Mouse (Mus musculus): ENCODE measurements at regions not wholly inside any gene's neighbourhood (a gene's known extent, or its start where the extent isn't known, plus 50 kb on each side); places are given as distances from the start of the nearest gene placed in this dataset.

- ATAC-seq (ENCODE audit: insufficient read depth, low read depth) (no peak), DNase-seq (ENCODE audit: low spot score) (no peak)
- Histone ChIP-seq H3K9ac (replicated peaks; ENCODE audit: low read depth, low read length) (no peak overlapping the region), H3K4me2 (ENCODE audit: low read depth, low read length) (no peak overlapping the region), H3K4me3 (ENCODE audit: low read depth, low read length) (no peak overlapping the region), H3K27ac (ENCODE audit: low read depth) (no peak overlapping the region), H3K4me1 (ENCODE audit: control insufficient read depth, insufficient read depth) (no peaks in the 10 kb centered on the region), H3K9me3 (replicated peaks; ENCODE audit: control insufficient read depth, low read length) (no peaks in the 10 kb centered on the region), H3K27me3 (ENCODE audit: control insufficient read depth, insufficient read depth, low read length) (no peaks in the 10 kb centered on the region), H3K36me3 (replicated peaks; ENCODE audit: control insufficient read depth, insufficient read depth, low read length) (no peaks in the 10 kb centered on the region)
- WGBS: 65% methylated on average over 8 of the region's 8 CpGs
- TF ChIP-seq CTCF (IDR thresholded peaks at IDR 0.05; ENCODE audit: low read depth) (no peak), EP300 (IDR thresholded peaks at IDR 0.05; ENCODE audit: low read depth) (no peak)
These were observed 533.1 kb downstream of the Shisa9 start for GRCm38 (mm10) chr16:12516834-12517685.

DNA sequence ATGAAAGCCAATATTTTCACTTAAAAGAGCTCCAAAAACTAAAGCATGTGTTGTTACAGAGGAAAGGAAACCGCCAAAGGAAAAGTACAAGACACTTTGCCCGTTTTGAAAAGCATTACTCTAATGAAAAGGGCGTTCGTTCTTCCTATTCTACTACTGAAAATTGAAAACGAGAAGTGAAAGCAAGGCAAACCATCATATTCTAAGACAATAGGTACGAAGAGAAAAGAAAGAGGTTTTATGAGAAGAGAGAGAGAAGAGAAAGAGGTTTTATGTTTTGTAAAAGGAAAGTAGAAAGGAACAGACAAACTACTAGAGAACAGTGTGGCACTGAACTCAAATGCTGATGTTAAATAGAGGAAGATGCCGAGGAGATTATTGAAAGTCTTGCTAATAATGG lies 534.4 kb downstream of the Shisa9 start:
- Histone ChIP-seq H3K4me2 (ENCODE audit: low read depth, low read length) (no peak overlapping the region), H3K36me3 (replicated peaks; ENCODE audit: control insufficient read depth, insufficient read depth, low read length) (no peaks in the 10 kb centered on the region), H3K27me3 (ENCODE audit: control insufficient read depth, insufficient read depth, low read length) (no peaks in the 10 kb centered on the region), H3K4me1 (ENCODE audit: control insufficient read depth, insufficient read depth) (no peaks in the 10 kb centered on the region), H3K9ac (replicated peaks; ENCODE audit: low read depth, low read length) (no peak overlapping the region), H3K9me3 (replicated peaks; ENCODE audit: control insufficient read depth, low read length) (no peaks in the 10 kb centered on the region), H3K4me3 (ENCODE audit: low read depth, low read length) (no peak overlapping the region), H3K27ac (ENCODE audit: low read depth) (no peak overlapping the region)
- WGBS: 77% methylated on average over 7 of the region's 7 CpGs
- DNase-seq (ENCODE audit: low spot score) (no peak), ATAC-seq (ENCODE audit: insufficient read depth, low read depth) (no peak)
- TF ChIP-seq CTCF (IDR thresholded peaks at IDR 0.05; ENCODE audit: low read depth): no peak
- TF ChIP-seq EP300 (IDR thresholded peaks at IDR 0.05; ENCODE audit: low read depth): no peak

GRCm38 (mm10) chr16:12521711-12522476 lies 538.0 kb downstream of the Shisa9 start:
- WGBS: 77% methylated on average over 3 of the region's 3 CpGs
- Histone ChIP-seq H3K9me3 (replicated peaks; ENCODE audit: control insufficient read depth, low read length) (no peaks in the 10 kb centered on the region), H3K4me1 (ENCODE audit: control insufficient read depth, insufficient read depth) (no peaks in the 10 kb centered on the region), H3K36me3 (replicated peaks; ENCODE audit: control insufficient read depth, insufficient read depth, low read length) (no peaks in the 10 kb centered on the region), H3K27me3 (ENCODE audit: control insufficient read depth, insufficient read depth, low read length) (no peaks in the 10 kb centered on the region), H3K4me3 (ENCODE audit: low read depth, low read length) (no peak overlapping the region), H3K9ac (replicated peaks; ENCODE audit: low read depth, low read length) (no peak overlapping the region), H3K27ac (ENCODE audit: low read depth) (no peak overlapping the region), H3K4me2 (ENCODE audit: low read depth, low read length) (no peak overlapping the region)
- DNase-seq (ENCODE audit: low spot score) (no peak), ATAC-seq (ENCODE audit: insufficient read depth, low read depth) (no peak)
- TF ChIP-seq CTCF (IDR thresholded peaks at IDR 0.05; ENCODE audit: low read depth): no peak
- no peak for TF ChIP-seq EP300 (IDR thresholded peaks at IDR 0.05; ENCODE audit: low read depth)

DNA sequence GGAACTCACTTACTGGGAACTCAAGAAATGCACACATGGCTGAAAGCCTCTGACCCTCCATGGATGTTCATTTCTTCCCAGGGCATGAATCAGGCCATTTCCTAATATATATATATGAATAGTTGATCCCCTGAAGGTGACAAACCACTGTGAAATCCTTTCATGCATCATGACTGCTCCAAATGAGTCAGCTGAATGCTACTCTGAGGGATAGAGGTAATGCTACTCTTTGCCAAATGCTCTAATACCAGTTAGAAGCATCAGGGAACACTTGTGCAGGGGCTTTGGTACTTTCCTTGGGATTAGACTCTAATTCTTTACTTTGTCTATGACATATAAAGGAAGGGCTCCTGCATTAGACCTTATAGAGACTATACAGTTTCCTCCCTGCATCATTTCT lies 561.0 kb upstream of the Ercc4 start:
- Histone ChIP-seq H3K27me3 (ENCODE audit: control insufficient read depth, insufficient read depth, low read length) (no peaks in the 10 kb centered on the region), H3K27ac (ENCODE audit: low read depth) (no peak overlapping the region), H3K9ac (replicated peaks; ENCODE audit: low read depth, low read length) (no peak overlapping the region), H3K9me3 (replicated peaks; ENCODE audit: control insufficient read depth, low read length) (no peaks in the 10 kb centered on the region), H3K4me3 (ENCODE audit: low read depth, low read length) (no peak overlapping the region), H3K4me1 (ENCODE audit: control insufficient read depth, insufficient read depth) (no peaks in the 10 kb centered on the region), H3K4me2 (ENCODE audit: low read depth, low read length) (no peak overlapping the region), H3K36me3 (replicated peaks; ENCODE audit: control insufficient read depth, insufficient read depth, low read length) (no peaks in the 10 kb centered on the region)
- no peak for ATAC-seq (ENCODE audit: insufficient read depth, low read depth)
- TF ChIP-seq EP300 (IDR thresholded peaks at IDR 0.05; ENCODE audit: low read depth): no peak
- no peak for TF ChIP-seq CTCF (IDR thresholded peaks at IDR 0.05; ENCODE audit: low read depth)
- DNase-seq (ENCODE audit: low spot score): no peak

- no peak overlapping the region for H3K4me3 ChIP-seq (ENCODE audit: low read depth, low read length)
- DNase-seq (ENCODE audit: low spot score) (no peak), ATAC-seq (ENCODE audit: insufficient read depth, low read depth) (no peak)
- H3K27ac ChIP-seq (ENCODE audit: low read depth): no peak overlapping the region
- H3K9me3 ChIP-seq (replicated peaks; ENCODE audit: control insufficient read depth, low read length): no peaks in the 10 kb centered on the region
- no peak overlapping the region for H3K4me2 ChIP-seq (ENCODE audit: low read depth, low read length)
- H3K9ac ChIP-seq (replicated peaks; ENCODE audit: low read depth, low read length): no peak overlapping the region
- H3K36me3 ChIP-seq (replicated peaks; ENCODE audit: control insufficient read depth, insufficient read depth, low read length): no peaks in the 10 kb centered on the region
- H3K27me3 ChIP-seq (ENCODE audit: control insufficient read depth, insufficient read depth, low read length): no peaks in the 10 kb centered on the region
- TF ChIP-seq EP300 (IDR thresholded peaks at IDR 0.05; ENCODE audit: low read depth) (no peak), CTCF (IDR thresholded peaks at IDR 0.05; ENCODE audit: low read depth) (no peak)
- H3K4me1 ChIP-seq (ENCODE audit: control insufficient read depth, insufficient read depth): no peaks in the 10 kb centered on the region
These were observed 520.6 kb upstream of the Ercc4 start for GRCm38 (mm10) chr16:12588889-12589288.

Data from heart, postnatal 0 days (tissue).